Mouse (Mus musculus) midbrain, embryonic 13.5 days (tissue): Measurements from ENCODE around the gene Alg11. TPM values are rescaled to one million over a fixed set of nuclear protein-coding genes. Genes with fewer than 3 reads are reported as not detected.

Experiments used
- ATAC-seq: fragments of 200-750 bp; cut with Nextera tagmentation; 2 replicates; pipeline ENCODE4 v1.8.0; 2017; ENCODE audit warnings: mild to moderate bottlenecking, moderate TSS enrichment, moderate library complexity
- H3K27ac ChIP-seq: fragments of 300-500 bp; sonication (generic); 2 replicates; pipeline ENCODE4 v1.5.1; 2015; ENCODE audit warnings: inconsistent platforms, mild to moderate bottlenecking, moderate library complexity
- H3K27me3 ChIP-seq: fragments of 300-500 bp; sonication (generic); 2 replicates; pipeline ENCODE4 v1.6.1; 2015; ENCODE audit warnings: mild to moderate bottlenecking, inconsistent platforms
- H3K36me3 ChIP-seq: fragments of 300-500 bp; sonication (generic); 2 replicates; pipeline ENCODE4 v1.6.1; 2015; ENCODE audit warnings: mild to moderate bottlenecking, inconsistent platforms
- H3K4me1 ChIP-seq: fragments of 300-500 bp; sonication (generic); replicated peaks from 2 replicates; pipeline ENCODE4 v1.6.1; 2015; ENCODE audit warnings: inconsistent platforms
- H3K4me2 ChIP-seq: fragments of 300-500 bp; sonication (generic); replicated peaks from 2 replicates; pipeline ENCODE4 v1.6.1; 2015; ENCODE audit warnings: moderate library complexity, mild to moderate bottlenecking, inconsistent platforms
- H3K4me3 ChIP-seq: fragments of 300-500 bp; sonication (generic); replicated peaks from 2 replicates; pipeline ENCODE4 v1.5.1; 2015; ENCODE audit warnings: mild to moderate bottlenecking, inconsistent platforms
- H3K9ac ChIP-seq: fragments of 300-500 bp; sonication (generic); replicated peaks from 2 replicates; pipeline ENCODE4 v1.6.1; 2015; ENCODE audit warnings: mild to moderate bottlenecking, inconsistent platforms
- H3K9me3 ChIP-seq: fragments of 300-500 bp; sonication (generic); 2 replicates; pipeline ENCODE4 v1.6.1; 2016; ENCODE audit warnings: mild to moderate bottlenecking, inconsistent platforms
- WGBS: fragments of 180-500 bp; shearing (Covaris S2); methylation state at CpG from one replicate; pipeline ENCODE4 v1.1.7; 2015; 5-methylcytosine and 5-hydroxymethylcytosine counted together
- polyA plus RNA-seq: library from polyadenylated mRNA; unstranded; fragments of >200 nt; fragmentation: Nextera tagmentation; extraction: Ambion mirVana; gene quantifications from 2 replicates; pipeline ENCODE4 v1.2.1, GENCODE M21; 2015

The Alg11 gene
- polyA plus RNA-seq, 1 experiment from 2014 or later: 38.4 TPM

DNA sequence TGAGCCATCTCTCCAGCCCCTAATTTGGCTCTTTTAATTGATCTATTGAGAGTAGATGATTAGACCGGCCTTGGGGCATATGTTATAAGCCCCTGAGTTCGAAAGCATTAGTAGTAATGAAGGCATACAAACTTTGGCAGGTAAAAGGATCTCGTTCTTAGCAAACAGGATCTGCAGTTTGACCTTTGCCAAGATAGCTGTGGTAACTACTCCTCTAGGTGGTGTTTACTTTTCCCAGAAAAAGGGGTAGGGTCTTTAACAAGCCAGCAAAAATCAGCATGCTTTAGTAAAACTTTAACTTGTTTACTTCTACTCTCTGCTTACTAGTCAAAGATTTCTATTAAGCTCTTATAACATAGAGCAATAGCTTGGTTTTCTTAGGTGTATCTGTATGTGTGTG lies 18.0 kb upstream of the Alg11 start:
- no peak overlapping the region for H3K9ac ChIP-seq
- no peaks in the 10 kb centered on the region for H3K36me3 ChIP-seq
- no peak overlapping the region for H3K27ac ChIP-seq
- no peak overlapping the region for H3K4me3 ChIP-seq
- H3K4me1 ChIP-seq: peaks cover 11% of the 10 kb centered on the region
- no peaks in the 10 kb centered on the region for H3K9me3 ChIP-seq
- WGBS: 84% methylated on average over 3 of the region's 3 CpGs
- ATAC-seq: no peak
- H3K4me2 ChIP-seq: no peak overlapping the region
- H3K27me3 ChIP-seq: no peaks in the 10 kb centered on the region

DNA sequence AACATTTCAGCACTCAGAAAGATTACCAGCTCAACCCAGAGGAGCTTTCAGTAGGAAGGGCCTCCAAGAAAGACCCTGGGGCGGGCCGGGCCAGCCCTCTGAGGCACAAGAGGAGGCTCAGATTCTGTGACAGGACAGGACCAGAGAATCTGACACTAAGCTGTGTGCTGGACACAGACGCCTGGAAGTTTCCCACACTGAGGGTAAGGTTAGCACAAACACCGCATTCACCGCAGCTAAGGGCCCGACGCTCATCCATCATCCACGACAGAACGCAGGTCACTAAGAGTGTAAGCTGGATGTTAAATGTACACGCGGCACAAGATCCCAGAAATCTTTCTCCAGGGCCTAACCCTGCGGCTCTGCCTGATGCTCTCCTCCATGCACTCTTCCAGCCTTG lies 16.8 kb upstream of the Alg11 start:
- no peak overlapping the region for H3K4me2 ChIP-seq
- no peaks in the 10 kb centered on the region for H3K27me3 ChIP-seq
- no peaks in the 10 kb centered on the region for H3K9me3 ChIP-seq
- H3K9ac ChIP-seq: no peak overlapping the region
- no peaks in the 10 kb centered on the region for H3K36me3 ChIP-seq
- H3K4me3 ChIP-seq: no peak overlapping the region
- 69% methylated on average over 12 of the region's 12 CpGs for WGBS
- ATAC-seq: no peak
- peaks cover 11% of the 10 kb centered on the region for H3K4me1 ChIP-seq
- H3K27ac ChIP-seq: no peak overlapping the region

DNA sequence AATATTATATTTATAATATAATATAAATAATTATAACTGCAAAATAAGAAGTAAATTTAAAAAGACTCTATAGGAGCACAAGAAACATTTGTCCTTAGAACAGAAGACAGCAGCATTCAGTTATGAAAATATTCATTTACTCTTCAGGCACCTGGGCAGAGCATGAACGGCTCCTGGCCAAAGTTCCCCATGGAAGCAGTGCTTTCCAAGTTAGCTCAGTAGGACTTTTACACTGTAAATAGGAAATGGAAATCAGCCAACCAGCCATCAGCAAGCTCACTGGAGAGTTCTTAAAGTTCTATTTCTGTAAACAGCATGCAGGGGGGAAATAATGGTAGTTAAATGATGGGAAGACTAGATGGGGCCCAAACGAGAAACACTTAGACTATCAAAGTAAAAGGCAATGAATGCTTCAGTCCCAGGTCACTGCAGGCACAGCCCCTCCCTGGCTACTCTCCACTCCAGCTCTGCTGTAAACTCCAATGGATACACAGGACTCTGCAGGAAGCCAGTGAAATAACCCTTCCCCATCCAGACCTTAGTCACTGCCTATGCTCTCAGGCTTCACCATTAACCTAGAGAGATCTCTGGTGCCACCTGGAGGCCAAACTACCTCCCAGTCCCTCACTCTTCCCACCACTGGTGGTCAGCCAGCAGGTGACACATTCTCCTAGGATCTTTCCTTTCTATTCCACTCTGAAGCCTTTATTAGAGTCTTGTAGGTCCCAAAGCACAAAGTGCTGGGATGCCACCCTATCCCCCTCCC lies 12.6 kb upstream of the Alg11 start:
- H3K36me3 ChIP-seq: no peaks in the 10 kb centered on the region
- H3K9ac ChIP-seq: no peak overlapping the region
- no peaks in the 10 kb centered on the region for H3K27me3 ChIP-seq
- no peak overlapping the region for H3K27ac ChIP-seq
- 77% methylated on average over 2 of the region's 2 CpGs for WGBS
- no peak overlapping the region for H3K4me2 ChIP-seq
- peak; percentile 60; the same call in 1 of the 2 replicates for ATAC-seq
- H3K4me1 ChIP-seq: no peaks in the 10 kb centered on the region
- no peaks in the 10 kb centered on the region for H3K9me3 ChIP-seq
- no peak overlapping the region for H3K4me3 ChIP-seq

- Histone ChIP-seq H3K27ac (no peak overlapping the region), H3K4me3 (no peak overlapping the region), H3K27me3 (peaks cover 16% of the 10 kb centered on the region), H3K9me3 (no peaks in the 10 kb centered on the region), H3K9ac (no peak overlapping the region), H3K4me1 (peaks cover 6% of the 10 kb centered on the region), H3K4me2 (no peak overlapping the region), H3K36me3 (no peaks in the 10 kb centered on the region)
- 88% methylated on average over 12 of the region's 12 CpGs for WGBS
- ATAC-seq: no peak
These were observed 5.6 kb upstream of the Alg11 start for GRCm38 (mm10) chr8:22054674-22055491.

DNA sequence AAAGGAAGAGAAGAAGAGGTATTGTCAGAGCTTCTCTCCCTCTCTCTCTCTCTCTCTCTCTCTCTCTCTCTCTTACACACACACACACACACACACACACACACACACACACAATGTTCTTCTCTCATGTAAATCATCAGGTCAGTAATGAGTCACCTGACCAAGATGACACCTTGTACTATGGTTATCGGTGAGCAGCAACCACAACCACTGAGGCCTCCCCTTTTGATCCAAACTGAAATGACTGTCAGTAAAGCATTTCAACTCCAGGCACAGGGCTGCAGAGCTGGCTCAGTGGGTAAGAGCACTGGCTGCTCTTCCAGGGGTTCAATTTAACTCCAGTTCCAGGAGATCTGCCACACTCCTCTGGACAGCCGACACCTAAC lies 5.0 kb upstream of the Alg11 start:
- Histone ChIP-seq H3K4me2 (no peak overlapping the region), H3K9ac (no peak overlapping the region), H3K36me3 (no peaks in the 10 kb centered on the region), H3K9me3 (no peaks in the 10 kb centered on the region), H3K4me3 (no peak overlapping the region), H3K4me1 (peaks cover 6% of the 10 kb centered on the region), H3K27me3 (peaks cover 16% of the 10 kb centered on the region), H3K27ac (no peak overlapping the region)
- 97% methylated on average over 2 of the region's 2 CpGs for WGBS
- ATAC-seq: no peak

DNA sequence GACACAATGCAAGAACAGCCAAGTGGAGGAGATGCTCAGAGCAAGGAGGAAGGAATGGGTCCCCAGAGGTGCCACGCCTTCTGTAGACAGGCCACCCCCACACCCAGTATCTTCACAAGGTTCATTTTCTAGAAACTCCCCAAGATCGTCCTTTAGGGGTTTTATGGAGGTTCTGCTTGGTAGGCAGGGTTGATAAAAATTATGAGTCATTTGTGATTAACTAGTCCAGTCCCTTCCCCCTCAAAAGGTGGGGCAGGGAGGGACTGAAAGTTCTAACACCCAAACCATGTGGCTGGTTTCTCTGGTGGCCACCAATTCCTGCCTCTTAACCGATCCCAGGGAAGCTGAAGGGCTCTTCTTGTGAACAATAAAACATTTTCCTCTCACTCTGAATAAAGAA lies 3.7 kb upstream of the Alg11 start:
- no peaks in the 10 kb centered on the region for H3K36me3 ChIP-seq
- peaks cover 16% of the 10 kb centered on the region for H3K27me3 ChIP-seq
- 89% methylated on average over 3 of the region's 3 CpGs for WGBS
- no peak overlapping the region for H3K4me2 ChIP-seq
- no peak for ATAC-seq
- no peak overlapping the region for H3K27ac ChIP-seq
- no peaks in the 10 kb centered on the region for H3K9me3 ChIP-seq
- no peak overlapping the region for H3K4me3 ChIP-seq
- peaks cover 13% of the 10 kb centered on the region for H3K4me1 ChIP-seq
- H3K9ac ChIP-seq: no peak overlapping the region

DNA sequence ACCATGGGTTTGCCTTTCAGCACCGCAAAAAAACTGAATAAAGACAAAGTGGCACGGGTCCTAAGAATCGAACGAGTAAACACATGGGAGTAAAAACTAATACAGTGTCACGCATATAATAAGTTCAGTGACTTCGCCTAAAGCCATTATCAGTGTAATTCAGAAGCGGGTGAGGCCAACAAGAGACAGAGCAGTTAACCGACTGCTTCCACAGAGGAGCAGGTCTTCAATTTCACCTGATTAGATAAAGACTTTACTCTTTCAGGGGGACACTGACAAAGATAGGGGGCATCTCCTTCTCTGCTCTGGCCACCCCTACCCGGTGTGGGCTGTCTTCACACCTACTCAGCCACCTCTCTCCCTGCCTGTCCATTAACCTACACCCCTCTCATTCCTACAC lies 2.2 kb upstream of the Alg11 start:
- WGBS: 86% methylated on average over 9 of the region's 9 CpGs
- H3K4me1 ChIP-seq: peaks cover 13% of the 10 kb centered on the region
- no peak for ATAC-seq
- no peak overlapping the region for H3K27ac ChIP-seq
- H3K9me3 ChIP-seq: no peaks in the 10 kb centered on the region
- peaks cover 16% of the 10 kb centered on the region for H3K27me3 ChIP-seq
- H3K4me3 ChIP-seq: no peak overlapping the region
- H3K36me3 ChIP-seq: peaks cover 7% of the 10 kb centered on the region; the same call in 1 of the 2 replicates
- no peak overlapping the region for H3K9ac ChIP-seq
- H3K4me2 ChIP-seq: no peak overlapping the region

- no peak for ATAC-seq
- peaks cover 16% of the 10 kb centered on the region for H3K27me3 ChIP-seq
- no peak overlapping the region for H3K27ac ChIP-seq
- 33% methylated on average over 11 of the region's 11 CpGs for WGBS
- peak overlapping the region; percentile 71 for H3K4me3 ChIP-seq
- H3K4me2 ChIP-seq: peak overlapping the region; percentile 81
- peaks cover 12% of the 10 kb centered on the region for H3K36me3 ChIP-seq
- H3K9me3 ChIP-seq: no peaks in the 10 kb centered on the region
- H3K4me1 ChIP-seq: peaks cover 13% of the 10 kb centered on the region
- peak overlapping the region; percentile 78 for H3K9ac ChIP-seq
These were observed 1.3 kb upstream of the Alg11 start for GRCm38 (mm10) chr8:22059153-22059738.

DNA sequence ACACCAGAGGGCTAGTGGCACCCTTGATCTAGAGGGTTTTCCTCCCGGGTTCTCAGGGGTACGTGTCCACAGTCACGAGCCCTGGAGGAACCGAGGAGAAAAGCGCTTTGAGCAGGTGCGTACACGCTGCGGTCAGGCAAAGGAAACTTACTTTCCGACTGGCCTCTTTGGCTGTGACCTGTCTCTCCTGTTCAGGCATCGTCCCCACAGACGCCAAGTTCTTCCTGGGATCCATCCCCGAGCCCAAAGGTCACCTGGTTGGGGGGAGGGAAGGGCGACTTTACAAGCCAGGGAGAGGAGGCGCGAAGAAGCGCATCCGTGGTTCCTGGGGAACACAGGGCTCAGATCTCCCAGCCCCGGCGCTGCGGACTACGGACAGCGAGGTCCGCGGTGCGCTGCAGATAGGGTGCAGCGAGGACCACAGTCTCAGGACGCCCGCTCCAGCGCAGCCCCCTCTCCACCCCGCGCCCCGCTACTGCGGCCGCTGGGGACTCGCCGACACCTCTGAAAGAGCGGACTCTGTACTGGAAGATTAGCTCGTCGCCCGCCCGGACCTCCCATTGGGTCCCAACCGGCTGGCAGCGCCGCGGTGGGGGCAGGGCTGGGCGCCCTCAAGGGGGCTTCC lies 588 bp upstream of the Alg11 start, which contains the start of gene Atp7b:
Atp7b (minus strand) TSS at position 485 of the 625 bp plus-strand sequence.
- H3K4me1 ChIP-seq: peaks cover 13% of the 10 kb centered on the region
- peak within 1 kb of the TSS; percentile 81 for H3K4me2 ChIP-seq
- peak within 1 kb of the TSS; percentile 71 for H3K4me3 ChIP-seq
- peaks cover 17% of the 10 kb centered on the region for H3K36me3 ChIP-seq
- peak; percentile 97 for ATAC-seq
- peak within 1 kb of the TSS; percentile 78 for H3K9ac ChIP-seq
- peak within 1 kb of the TSS; percentile 47; the same call in 1 of the 2 replicates for H3K27ac ChIP-seq
- H3K9me3 ChIP-seq: no peaks in the 10 kb centered on the region
- WGBS: under 1% methylated on average over 41 of the region's 46 CpGs
- peaks cover 16% of the 10 kb centered on the region for H3K27me3 ChIP-seq

DNA sequence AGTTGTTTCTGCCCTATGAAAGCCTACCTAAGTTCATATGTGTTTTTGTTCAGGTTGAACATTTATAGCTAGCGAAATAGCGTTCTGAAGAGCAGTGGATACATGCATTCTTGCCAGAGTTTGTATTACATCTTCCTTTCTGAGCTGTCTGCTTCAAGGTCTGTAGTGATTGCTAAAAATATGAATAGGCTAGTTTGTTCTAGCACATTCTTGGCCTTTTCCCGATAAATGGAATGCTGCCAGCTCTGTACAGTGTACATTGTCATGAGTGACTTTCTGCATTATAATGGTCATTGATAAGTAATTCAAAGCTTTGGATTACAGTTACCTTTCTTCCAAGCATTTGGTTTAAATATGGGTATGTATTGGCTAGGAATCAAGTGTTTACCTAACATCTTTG lies 605 bp downstream of the Alg11 start:
- peak overlapping the region; percentile 71 for H3K4me3 ChIP-seq
- peak overlapping the region; percentile 81 for H3K4me2 ChIP-seq
- 0 out of 2 replicates have a peak overlapping the region, but pooled peaks have one; percentile 21 for H3K9ac ChIP-seq
- H3K4me1 ChIP-seq: peaks cover 13% of the 10 kb centered on the region
- H3K27ac ChIP-seq: no peak overlapping the region
- ATAC-seq: no peak
- H3K36me3 ChIP-seq: peaks cover 29% of the 10 kb centered on the region
- peaks cover 16% of the 10 kb centered on the region for H3K27me3 ChIP-seq
- H3K9me3 ChIP-seq: no peaks in the 10 kb centered on the region
- WGBS: 5% methylated on average over 3 of the region's 3 CpGs

DNA sequence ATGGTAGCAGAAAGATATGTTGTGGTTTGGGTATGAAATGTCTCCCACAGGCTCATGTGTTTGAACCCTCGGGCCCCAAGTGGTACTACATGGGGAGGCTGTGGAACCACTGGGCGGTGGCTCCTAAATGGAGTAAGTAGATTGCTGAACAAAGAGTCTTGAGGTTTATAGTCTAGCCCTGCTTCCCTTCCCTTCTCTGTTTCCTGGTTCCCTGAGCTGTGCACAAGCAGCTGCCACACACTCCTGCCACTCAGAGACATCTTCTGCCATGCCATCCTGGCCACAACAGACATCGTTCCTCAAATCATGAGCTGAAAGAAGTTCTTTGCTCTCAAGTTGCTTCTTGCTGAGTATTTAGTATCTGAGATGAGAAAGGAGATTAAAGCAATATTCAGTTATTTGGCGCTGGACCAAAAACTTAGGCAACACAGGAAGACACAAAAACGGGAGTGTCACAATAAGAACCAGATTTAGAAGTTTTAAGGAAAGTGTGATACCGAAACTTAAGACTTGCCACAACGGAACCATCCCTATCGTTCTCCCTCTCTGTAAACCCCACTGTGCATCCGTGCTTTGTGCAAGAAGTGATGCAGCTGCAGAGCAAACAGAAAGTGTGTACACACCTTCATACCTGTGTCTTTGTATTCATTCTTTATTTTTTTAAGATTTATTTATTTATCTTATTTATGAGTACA lies 18.9 kb downstream of the Alg11 start:
- no peaks in the 10 kb centered on the region for H3K27me3 ChIP-seq
- no peak for ATAC-seq
- no peak overlapping the region for H3K4me3 ChIP-seq
- H3K36me3 ChIP-seq: no peaks in the 10 kb centered on the region
- H3K9me3 ChIP-seq: no peaks in the 10 kb centered on the region
- H3K27ac ChIP-seq: no peak overlapping the region
- no peak overlapping the region for H3K4me2 ChIP-seq
- no peaks in the 10 kb centered on the region for H3K4me1 ChIP-seq
- WGBS: 89% methylated on average over 9 of the region's 9 CpGs
- no peak overlapping the region for H3K9ac ChIP-seq
